22 mouse cellular contexts compared by ENCODE assay signal in the genomic region with DNA sequence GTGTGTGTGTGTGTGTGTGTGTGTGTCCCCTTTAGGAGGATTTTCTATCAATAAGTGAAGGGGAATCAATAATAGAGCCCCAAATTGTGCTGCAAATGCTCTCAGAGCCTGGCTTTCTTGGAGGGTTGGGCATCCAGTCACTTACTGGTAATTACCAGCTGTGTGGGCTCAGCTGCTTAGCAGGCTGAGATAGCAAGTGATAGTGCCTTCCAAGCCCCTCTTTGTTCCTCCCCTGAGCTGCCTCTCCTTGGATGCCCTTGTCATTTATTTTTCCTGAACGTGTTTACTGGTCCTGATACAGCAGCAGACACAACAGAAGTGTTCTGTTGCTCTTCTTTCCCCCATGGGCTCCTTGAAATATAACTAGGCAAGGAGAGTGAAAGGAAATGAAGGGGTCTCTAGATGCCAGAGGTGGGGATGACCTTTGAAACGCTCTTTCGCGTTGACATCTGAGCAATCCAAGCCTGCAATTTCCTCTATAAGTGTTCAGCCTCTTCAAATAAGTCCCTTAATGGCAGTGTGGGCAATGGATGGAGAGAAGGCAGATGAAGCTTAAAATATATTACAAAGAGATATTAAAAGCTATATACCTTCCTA.
DNase-seq lines count a peak whose midpoint lies in the region; ATAC-seq and TF ChIP-seq lines count a peak whose summit lies in the region.
"Had no signal": no experiment of that assay in that cellular context is flagged by ENCODE, and none has a peak within 500 bp of the region (broad histone marks: within the 10 kb centered on the region; RNA-seq: fewer than 3 reads in every experiment).

No protein-coding gene starts in this region.

- WGBS in hindbrain, embryonic 10.5 days: 62% methylated on average over 4 of the region's 4 CpGs
- WGBS in hindbrain, postnatal 0 days: 63% methylated on average over 4 of the region's 4 CpGs
- WGBS in hindbrain, embryonic 13.5 days: 49% methylated on average over 4 of the region's 4 CpGs
- WGBS in midbrain, postnatal 0 days: 66% methylated on average over 4 of the region's 4 CpGs

- TF ChIP-seq CTCF in hindbrain, postnatal 0 days (IDR thresholded peaks at IDR 0.05; ENCODE audit: low read depth): no peak
- TF ChIP-seq CTCF in midbrain, postnatal 0 days (IDR thresholded peaks at IDR 0.05): no peak

- H3K27ac ChIP-seq in hindbrain, embryonic 10.5 days: no peak overlapping the region
- H3K27ac ChIP-seq in hindbrain, postnatal 0 days: no peak overlapping the region
- peak overlapping the region; percentile 79 for H3K27ac ChIP-seq in hindbrain, embryonic 13.5 days
- no peak overlapping the region for H3K27ac ChIP-seq in midbrain, postnatal 0 days (ENCODE audit: low read depth, low read length)
- H3K27ac ChIP-seq: embryonic facial prominence, embryonic 15.5 days; layer of hippocampus, adult 2 months had no signal

- no peak for ATAC-seq in hindbrain, postnatal 0 days
- peak; percentile 71; the same call in 1 of the 2 replicates for ATAC-seq in hindbrain, embryonic 13.5 days (ENCODE audit: low FRiP score)
- ATAC-seq in midbrain, postnatal 0 days (ENCODE audit: low FRiP score): no peak
- ATAC-seq: lung, postnatal 0 days had no signal

- DNase-seq in embryo, embryonic 10 days (ENCODE audit: low spot score): peak; percentile 3
- DNase-seq in embryo, embryonic 9.5 days (ENCODE audit: extremely low spot score): no peak
- peak; percentile 6 for DNase-seq in hindbrain, embryonic 10.5 days (ENCODE audit: low spot score)
- no peak for DNase-seq in hindbrain, postnatal 0 days (ENCODE audit: low spot score)
- DNase-seq in midbrain, postnatal 0 days (ENCODE audit: low spot score): peak; percentile 12
- DNase-seq in right cerebral cortex, postnatal 4 days: no peak
- DNase-seq in right cerebral cortex, postnatal 10 days (ENCODE audit: low spot score in 2 of 2): no peak
- DNase-seq: adrenal gland, adult 8-10 months; cerebellum, adult 9-11 months; gastrocnemius, postnatal 36 days; kidney, adult 2 months; kidney, postnatal 14 days; left cerebral cortex, postnatal 4 days; liver; right cerebral cortex, postnatal 25 days; thymus, adult 2 months had no signal

- no peak overlapping the region for H3K4me3 ChIP-seq in hindbrain, embryonic 10.5 days
- H3K4me3 ChIP-seq in hindbrain, postnatal 0 days (ENCODE audit: low read length): no peak overlapping the region
- H3K4me3 ChIP-seq in hindbrain, embryonic 13.5 days: no peak overlapping the region
- no peak overlapping the region for H3K4me3 ChIP-seq in midbrain, postnatal 0 days (ENCODE audit: low read depth, low read length)
- H3K4me3 ChIP-seq: embryonic facial prominence, embryonic 15.5 days; layer of hippocampus, adult 2 months; megakaryocyte, embryonic 14.5 days; myocyte had no signal

- H3K9ac ChIP-seq in hindbrain, postnatal 0 days (replicated peaks; ENCODE audit: low read length): no peak overlapping the region
- no peak overlapping the region for H3K9ac ChIP-seq in hindbrain, embryonic 13.5 days
- H3K9ac ChIP-seq in midbrain, postnatal 0 days (replicated peaks; ENCODE audit: low read length, poor library complexity, severe bottlenecking): no peak overlapping the region
- H3K9ac ChIP-seq: embryonic facial prominence, embryonic 15.5 days had no signal

- no peaks in the 10 kb centered on the region for H3K36me3 ChIP-seq in hindbrain, embryonic 10.5 days
- no peaks in the 10 kb centered on the region for H3K36me3 ChIP-seq in hindbrain, postnatal 0 days (ENCODE audit: insufficient read depth, low read length)
- H3K36me3 ChIP-seq in hindbrain, embryonic 13.5 days: no peaks in the 10 kb centered on the region
- H3K36me3 ChIP-seq in midbrain, postnatal 0 days (ENCODE audit: insufficient read depth, low read length): no peaks in the 10 kb centered on the region
- H3K36me3 ChIP-seq: embryonic facial prominence, embryonic 15.5 days had no signal

- H3K4me1 ChIP-seq in hindbrain, embryonic 10.5 days (replicated peaks): no peaks in the 10 kb centered on the region
- H3K4me1 ChIP-seq in hindbrain, postnatal 0 days (ENCODE audit: insufficient read depth, low read length): no peaks in the 10 kb centered on the region
- peaks cover 13% of the 10 kb centered on the region; the same call in 1 of the 2 replicates for H3K4me1 ChIP-seq in hindbrain, embryonic 13.5 days (replicated peaks)
- H3K4me1 ChIP-seq in midbrain, postnatal 0 days (ENCODE audit: insufficient read depth, low read length): no peaks in the 10 kb centered on the region
- H3K4me1 ChIP-seq: embryonic facial prominence, embryonic 15.5 days; megakaryocyte, embryonic 14.5 days had no signal

- no peaks in the 10 kb centered on the region for H3K27me3 ChIP-seq in hindbrain, embryonic 10.5 days (ENCODE audit: insufficient read depth, poor library complexity, severe bottlenecking)
- no peaks in the 10 kb centered on the region for H3K27me3 ChIP-seq in hindbrain, postnatal 0 days (ENCODE audit: insufficient read depth, low read length)
- H3K27me3 ChIP-seq in hindbrain, embryonic 13.5 days: no peaks in the 10 kb centered on the region
- H3K27me3 ChIP-seq in midbrain, postnatal 0 days (ENCODE audit: insufficient read depth, low read length): no peaks in the 10 kb centered on the region
- H3K27me3 ChIP-seq: embryonic facial prominence, embryonic 15.5 days; megakaryocyte, embryonic 14.5 days had no signal

- H3K4me2 ChIP-seq in hindbrain, postnatal 0 days (ENCODE audit: low read depth, low read length): no peak overlapping the region
- no peak overlapping the region for H3K4me2 ChIP-seq in hindbrain, embryonic 13.5 days
- H3K4me2 ChIP-seq in midbrain, postnatal 0 days (ENCODE audit: low read depth, low read length, poor library complexity, severe bottlenecking): no peak overlapping the region
- H3K4me2 ChIP-seq: embryonic facial prominence, embryonic 15.5 days had no signal

- no peaks in the 10 kb centered on the region for H3K9me3 ChIP-seq in hindbrain, embryonic 10.5 days
- H3K9me3 ChIP-seq in hindbrain, postnatal 0 days (ENCODE audit: low read length): no peaks in the 10 kb centered on the region
- no peaks in the 10 kb centered on the region for H3K9me3 ChIP-seq in hindbrain, embryonic 13.5 days
- no peaks in the 10 kb centered on the region for H3K9me3 ChIP-seq in midbrain, postnatal 0 days (ENCODE audit: low read length)
- H3K9me3 ChIP-seq: embryonic facial prominence, embryonic 15.5 days; megakaryocyte, embryonic 14.5 days had no signal

Comparison
In these comparisons a context has a peak if more than half of its experiments do, and no peak if none do; other contexts are left out.
1. DNase-seq: peak in embryo, embryonic 10 days (single experiment), hindbrain, embryonic 10.5 days (single experiment) and midbrain, postnatal 0 days (single experiment); none in embryo, embryonic 9.5 days (single experiment), hindbrain, postnatal 0 days (single experiment), right cerebral cortex, postnatal 4 days (single experiment) and right cerebral cortex, postnatal 10 days (0 of 2).